Mouse (Mus musculus) layer of hippocampus, adult 18-20 months (tissue): ENCODE measurements at regions not wholly inside any gene's neighbourhood (a gene's known extent, or its start where the extent isn't known, plus 50 kb on each side); places are given as distances from the start of the nearest gene placed in this dataset.

ENCODE experiments used
- DNase-seq, 2 experiments: peaks; one replicate each; pipeline ENCODE4 v3.0.0; 2022; ENCODE audit warnings: low spot score in 2 of 2

DNA sequence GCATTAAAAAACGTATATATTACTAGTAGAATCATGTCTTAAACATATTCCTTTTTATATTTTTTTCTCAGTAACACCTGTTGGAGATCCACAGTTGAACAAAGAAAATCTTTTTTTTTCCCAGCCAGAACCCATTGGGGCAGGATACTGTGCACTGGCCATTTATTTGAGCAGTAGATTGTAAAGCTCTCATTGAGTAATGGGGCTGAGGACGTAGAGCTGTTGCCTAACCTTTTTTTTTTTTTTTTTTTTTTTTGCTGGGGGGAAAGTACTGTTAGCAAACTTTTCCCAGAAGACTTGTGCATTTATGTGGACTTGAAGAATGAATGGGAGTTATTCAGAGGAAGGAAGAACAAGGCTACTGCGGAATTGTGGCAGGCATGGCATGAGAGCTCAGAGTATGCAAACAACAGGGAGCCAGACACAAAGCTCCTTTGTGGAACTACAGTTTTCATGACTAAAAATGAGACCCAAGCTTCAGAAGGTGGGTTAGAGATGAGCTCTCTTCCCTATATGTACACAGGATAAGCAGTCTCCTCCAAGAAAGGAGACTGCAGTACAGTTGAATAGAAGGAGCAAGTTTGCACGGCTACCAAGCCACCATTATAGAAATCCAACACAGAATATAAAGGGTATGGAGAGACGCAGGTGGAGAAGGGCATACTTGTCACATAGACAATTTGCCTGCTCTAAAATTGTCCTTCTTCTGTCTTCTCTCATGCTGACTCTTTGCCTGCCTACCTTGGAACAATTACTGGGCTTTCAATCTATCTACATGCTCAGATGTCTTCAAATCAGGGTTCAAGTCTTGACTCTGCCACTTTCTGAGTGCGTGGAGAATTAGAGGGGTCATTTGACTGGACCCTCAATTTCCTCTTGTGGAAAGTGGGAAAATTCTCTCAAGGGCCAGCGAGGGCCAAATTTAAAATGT is 100.7 kb upstream of the Hs3st1 start:
- DNase-seq, result no peak

GRCm38 (mm10) chr5:39847187-39847586 is 91.9 kb upstream of the Hs3st1 start:
- DNase-seq, result no peak

GRCm38 (mm10) chr5:39841186-39841585 is 85.9 kb upstream of the Hs3st1 start:
- no peak for DNase-seq

GRCm38 (mm10) chr5:39840576-39840975 is 85.3 kb upstream of the Hs3st1 start:
- no peak for DNase-seq

GRCm38 (mm10) chr5:39832565-39832964 is 77.3 kb upstream of the Hs3st1 start:
- no peak for DNase-seq

- no peak for DNase-seq
Measured at GRCm38 (mm10) chr5:39824680-39825079, 69.4 kb upstream of the Hs3st1 start.

DNA sequence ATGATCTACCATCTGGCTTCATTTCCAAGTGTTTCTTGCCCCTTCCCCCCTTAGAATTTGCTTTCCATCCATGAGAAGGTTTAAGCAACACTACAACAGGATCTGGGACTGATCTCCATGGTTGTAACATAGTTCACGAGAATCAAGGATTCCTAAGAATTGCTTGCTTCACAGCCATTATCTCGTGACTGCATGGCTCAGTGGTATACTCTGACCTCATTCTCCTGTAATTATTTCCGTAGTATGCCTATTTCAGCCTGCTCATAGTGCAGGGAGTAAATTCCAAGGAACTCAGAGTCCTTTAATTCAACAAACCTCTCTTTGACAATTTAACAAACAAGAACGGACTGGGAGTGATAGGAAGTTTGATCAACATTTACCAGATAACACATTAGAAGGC is 51.4 kb upstream of the Hs3st1 start:
- no peak for DNase-seq
